Mouse (Mus musculus) liver, postnatal 0 days (tissue): ENCODE data around the gene Coq4. TPM values are rescaled to one million over a fixed set of nuclear protein-coding genes. Genes with fewer than 3 reads are reported as not detected.
"Not testable (repeated sequence)": the region's sequence is repeated elsewhere in the genome, so short reads cannot be mapped to it uniquely, and the experiment has no call there.

Experiments
- ATAC-seq: fragments of 200-750 bp; cut with Nextera tagmentation; 2 replicates; pipeline ENCODE4 v1.8.0; 2017; ENCODE audit warnings: mild to moderate bottlenecking, moderate library complexity
- DNase-seq: peaks from one replicate; pipeline ENCODE4 v3.0.0-alpha.2; 2016
- H3K27ac ChIP-seq: fragments of 300-500 bp; sonication (generic); 2 replicates; pipeline ENCODE4 v1.5.1; 2014; ENCODE audit warnings: antibody characterized with exemption, moderate library complexity, mild to moderate bottlenecking, low read depth
- H3K27me3 ChIP-seq: fragments of 300-500 bp; sonication (generic); 2 replicates; pipeline ENCODE4 v1.6.1; 2014; ENCODE audit warnings: low read length, control low read depth, mixed read lengths; ENCODE audit not compliant: insufficient read depth
- H3K36me3 ChIP-seq: fragments of 300-500 bp; sonication (generic); replicated peaks from 2 replicates; pipeline ENCODE4 v1.6.1; 2014; ENCODE audit warnings: mild to moderate bottlenecking, control low read depth, low read length, moderate library complexity, mixed read lengths; ENCODE audit not compliant: insufficient read depth
- H3K4me1 ChIP-seq: fragments of 300-500 bp; sonication (generic); 2 replicates; pipeline ENCODE4 v1.6.1; 2014; ENCODE audit warnings: antibody characterized with exemption, mild to moderate bottlenecking, control low read depth; ENCODE audit not compliant: insufficient read depth
- H3K4me2 ChIP-seq: fragments of 300-500 bp; sonication (generic); 2 replicates; pipeline ENCODE4 v1.6.1; 2014; ENCODE audit warnings: low read depth, mild to moderate bottlenecking, low read length, moderate library complexity, mixed read lengths
- H3K4me3 ChIP-seq: fragments of 300-500 bp; sonication (generic); 2 replicates; pipeline ENCODE4 v1.5.1; 2014; ENCODE audit warnings: low read depth, low read length
- H3K9ac ChIP-seq: fragments of 300-500 bp; sonication (generic); replicated peaks from 2 replicates; pipeline ENCODE4 v1.6.1; 2014; ENCODE audit warnings: mild to moderate bottlenecking, moderate library complexity
- H3K9me3 ChIP-seq: fragments of 300-500 bp; sonication (generic); 2 replicates; pipeline ENCODE4 v1.6.1; 2016; ENCODE audit warnings: mild to moderate bottlenecking, control low read depth, low read length, mixed read lengths
- CTCF ChIP-seq: sonication (generic); IDR thresholded peaks from 2 replicates; pipeline ENCODE4 v1.5.1; 2016; ENCODE audit warnings: antibody characterized with exemption, low read depth
- EP300 ChIP-seq: IDR thresholded peaks from 2 replicates; pipeline ENCODE4 v1.6.1; 2016; ENCODE audit warnings: antibody characterized with exemption, low read depth, mild to moderate bottlenecking
- WGBS: fragments of 180-500 bp; shearing (Covaris S2); extraction: QIAGEN DNeasy Blood & Tissue Kit; methylation state at CpG from one replicate; pipeline ENCODE4 v1.1.7; 2014; ENCODE audit not compliant: insufficient replicate concordance; 5-methylcytosine and 5-hydroxymethylcytosine counted together
- polyA plus RNA-seq: library from polyadenylated mRNA; unstranded; fragments of >200 nt; fragmentation: Nextera tagmentation; extraction: Ambion mirVana; gene quantifications from 2 replicates; pipeline ENCODE4 v1.2.1, GENCODE M21; 2015

The Coq4 gene
- polyA plus RNA-seq, 1 experiment from 2014 or later = 7.2 TPM

- Histone ChIP-seq H3K9ac (no peak overlapping the region), H3K27ac (no peak overlapping the region), H3K4me3 (no peak overlapping the region), H3K36me3 (no peaks in the 10 kb centered on the region), H3K27me3 (no peaks in the 10 kb centered on the region), H3K9me3 (no peaks in the 10 kb centered on the region), H3K4me2 (no peak overlapping the region), H3K4me1 (peaks cover 7% of the 10 kb centered on the region)
- ATAC-seq (no peak), DNase-seq (no peak)
- WGBS = 52% methylated on average over 11 of the region's 11 CpGs
- TF ChIP-seq EP300 (no peak), CTCF (no peak)
Measured at GRCm38 (mm10) chr2:29767976-29768709, 19.1 kb upstream of the Coq4 start.

DNA sequence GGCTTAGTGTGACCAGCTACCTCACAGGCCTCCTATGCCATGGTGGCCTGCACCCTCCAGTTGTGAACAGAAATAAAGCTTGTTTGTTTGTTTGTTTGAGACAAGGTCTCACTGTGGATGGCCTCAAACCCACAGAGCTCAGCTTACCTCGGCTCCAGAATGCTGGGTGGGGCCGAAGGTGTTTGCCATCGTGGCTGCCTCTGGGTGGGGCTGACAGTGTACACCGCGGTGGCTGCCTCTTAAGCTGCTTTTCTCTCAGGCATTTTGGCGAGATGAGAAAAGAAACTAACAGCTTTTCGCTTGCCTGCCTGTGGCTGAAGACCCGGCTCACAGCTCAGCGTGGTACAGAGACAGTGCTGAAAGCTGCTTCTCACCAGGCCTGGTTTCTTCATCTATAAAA, 18.4 kb upstream of the Coq4 start:
- Histone ChIP-seq H3K9me3 (no peaks in the 10 kb centered on the region), H3K4me2 (no peak overlapping the region), H3K4me1 (peaks cover 10% of the 10 kb centered on the region), H3K27ac (no peak overlapping the region), H3K9ac (no peak overlapping the region), H3K36me3 (no peaks in the 10 kb centered on the region), H3K27me3 (no peaks in the 10 kb centered on the region), H3K4me3 (no peak overlapping the region)
- WGBS = 61% methylated on average over 9 of the region's 9 CpGs
- ATAC-seq (no peak), DNase-seq (no peak)
- TF ChIP-seq EP300 (no peak), CTCF (no peak)

GRCm38 (mm10) chr2:29770162-29770561, 17.1 kb upstream of the Coq4 start:
- ATAC-seq = no peak
- Histone ChIP-seq H3K4me3 (no peak overlapping the region), H3K27me3 (no peaks in the 10 kb centered on the region), H3K27ac (no peak overlapping the region), H3K4me1 (peaks cover 10% of the 10 kb centered on the region), H3K4me2 (no peak overlapping the region), H3K9ac (no peak overlapping the region), H3K9me3 (no peaks in the 10 kb centered on the region), H3K36me3 (no peaks in the 10 kb centered on the region)
- DNase-seq = no peak
- TF ChIP-seq CTCF (peak; percentile 44), EP300 (no peak)

- H3K27me3 ChIP-seq = no peaks in the 10 kb centered on the region
- peak overlapping the region; percentile 71 for H3K27ac ChIP-seq
- peak; percentile 40 for DNase-seq
- H3K36me3 ChIP-seq = peaks cover 3% of the 10 kb centered on the region; the same call in 1 of the 2 replicates
- WGBS = 45% methylated on average over 8 of the region's 8 CpGs
- TF ChIP-seq EP300 (peak; percentile 77), CTCF (no peak)
- H3K4me2 ChIP-seq = no peak overlapping the region
- ATAC-seq = peak; percentile 82
- H3K9ac ChIP-seq = no peak overlapping the region
- H3K4me1 ChIP-seq = peaks cover 10% of the 10 kb centered on the region
- H3K9me3 ChIP-seq = no peaks in the 10 kb centered on the region
- H3K4me3 ChIP-seq = no peak overlapping the region
Measured at GRCm38 (mm10) chr2:29771611-29772461, 15.5 kb upstream of the Coq4 start.

DNA sequence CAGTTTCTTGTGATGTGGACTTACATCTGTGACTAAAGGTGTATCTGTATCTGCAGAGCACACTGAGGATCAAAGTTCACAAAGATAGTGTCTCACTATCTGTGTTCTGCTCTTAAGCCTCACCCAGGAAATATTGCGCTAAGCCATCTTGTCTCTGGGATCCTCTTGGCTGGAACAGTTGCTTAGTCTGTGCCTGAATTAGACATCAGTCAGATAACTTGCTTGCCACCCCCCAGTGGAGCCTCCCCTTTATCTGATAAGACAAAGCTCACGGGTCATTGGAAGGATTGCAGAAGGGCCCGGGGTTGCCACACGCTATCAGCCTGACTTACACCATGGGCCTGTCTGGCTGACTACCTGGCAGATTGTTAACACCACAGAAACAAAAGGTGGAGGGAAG, 14.0 kb upstream of the Coq4 start:
- WGBS = 47% methylated on average over 4 of the region's 4 CpGs
- no peak overlapping the region for H3K4me2 ChIP-seq
- H3K27me3 ChIP-seq = no peaks in the 10 kb centered on the region
- no peak overlapping the region for H3K4me3 ChIP-seq
- peak overlapping the region; percentile 71 for H3K27ac ChIP-seq
- H3K4me1 ChIP-seq = peaks cover 10% of the 10 kb centered on the region
- H3K36me3 ChIP-seq = peaks cover 13% of the 10 kb centered on the region
- H3K9ac ChIP-seq = no peak overlapping the region
- DNase-seq = peak; percentile 37
- ATAC-seq = 0 out of 2 replicates have a peak, but pooled peaks have one; percentile 13
- H3K9me3 ChIP-seq = no peaks in the 10 kb centered on the region
- no peak for TF ChIP-seq CTCF
- TF ChIP-seq EP300 = no peak

DNA sequence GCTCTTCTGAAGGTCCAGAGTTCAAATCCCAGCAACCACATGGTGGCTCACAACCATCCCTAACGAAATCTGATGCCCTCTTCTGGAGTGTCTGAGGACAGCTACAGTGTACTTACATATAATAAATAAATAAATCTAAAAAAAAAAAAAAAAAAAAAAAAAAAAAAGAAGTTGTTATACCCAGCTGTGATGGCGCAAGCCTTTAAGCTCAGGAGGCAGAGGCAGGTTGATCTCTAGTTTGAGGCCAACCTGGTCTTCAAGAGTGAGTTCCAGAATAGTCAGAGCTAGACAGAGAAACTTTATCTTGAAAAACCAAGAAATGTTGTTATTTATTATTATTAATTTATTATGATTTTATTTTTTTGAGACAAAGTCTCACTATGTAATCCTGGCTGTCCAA, 6.0 kb upstream of the Coq4 start:
- peaks cover 69% of the 10 kb centered on the region for H3K36me3 ChIP-seq
- H3K27me3 ChIP-seq, H3K4me1 ChIP-seq, H3K9me3 ChIP-seq, H3K9ac ChIP-seq, H3K4me3 ChIP-seq, H3K4me2 ChIP-seq, ATAC-seq, H3K27ac ChIP-seq, DNase-seq: not testable (repeated sequence)
- WGBS = 94% methylated on average over 2 of the region's 2 CpGs
